Mouse (Mus musculus) left cerebral cortex, adult 2 months (tissue): ENCODE data around the gene Rassf1. TPM values are rescaled to one million over a fixed set of nuclear protein-coding genes. Genes with fewer than 3 reads are reported as not detected.
A peak's percentile ranks its signal among the peaks of the same experiment; 100 is the strongest.

Experiments used
- DNase-seq, 2 experiments: peaks; one replicate each; pipeline ENCODE4 v3.0.0; 2021 to 2022; ENCODE audit warnings: low spot score in 2 of 2, mixed read lengths in 1 of 2; ENCODE audit errors: extremely low spot score in 1 of 2
- H3K27ac ChIP-seq: fragments of 200-600 bp; 2 replicates; pipeline ENCODE4 v1.8.1; 2022
- H3K4me3 ChIP-seq: fragments of 200-600 bp; 2 replicates; pipeline ENCODE4 v1.8.1; 2022
- CTCF ChIP-seq: fragments of 200-600 bp; IDR thresholded peaks from 2 replicates; pipeline ENCODE4 v1.8.1; 2022; ENCODE audit warnings: antibody characterized with exemption, mild to moderate bottlenecking, moderate library complexity
- intact Hi-C: fragments of 180-260 bp; cut with DNase I; formaldehyde crosslinking; loops from one replicate; pipeline ENCODE4 v1.15.1; 2025
- total RNA-seq, 2 experiments: library from RNA; stranded (reverse); gene quantifications; 2 replicates each; pipeline ENCODE4 v1.2.3; 2021

The Rassf1 gene
- total RNA-seq, 2 experiments from 2014 or later = 19.7 to 20.5 TPM

DNA sequence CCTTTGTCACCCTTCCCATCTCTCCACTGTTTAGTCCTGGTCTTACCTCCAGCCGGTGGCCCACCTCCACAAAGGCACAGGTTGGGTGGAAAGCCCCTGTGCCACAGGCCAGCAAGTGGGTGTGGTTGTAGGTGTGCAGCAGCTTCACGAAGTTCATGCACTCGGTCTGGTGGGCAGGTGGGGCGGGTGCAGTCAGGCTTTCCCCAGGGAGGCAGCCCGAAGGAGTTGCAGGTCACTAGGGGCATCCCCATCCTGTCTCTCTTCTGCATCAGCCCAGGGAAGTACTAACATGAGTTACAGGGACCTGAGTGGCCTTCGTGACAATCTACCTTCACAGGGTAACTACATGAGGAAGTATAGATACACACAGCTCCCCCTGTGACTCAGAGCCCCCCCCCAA is 51.9 kb downstream of the Rassf1 start:
- TF ChIP-seq CTCF = no peak
- intact Hi-C loops = loop anchor here (2.0 kb wide), 1 partner anchor 132 kb away; no protein-coding TSS in a partner anchor
- no peak overlapping the region for H3K4me3 ChIP-seq
- no peak for DNase-seq
- no peak overlapping the region for H3K27ac ChIP-seq

DNA sequence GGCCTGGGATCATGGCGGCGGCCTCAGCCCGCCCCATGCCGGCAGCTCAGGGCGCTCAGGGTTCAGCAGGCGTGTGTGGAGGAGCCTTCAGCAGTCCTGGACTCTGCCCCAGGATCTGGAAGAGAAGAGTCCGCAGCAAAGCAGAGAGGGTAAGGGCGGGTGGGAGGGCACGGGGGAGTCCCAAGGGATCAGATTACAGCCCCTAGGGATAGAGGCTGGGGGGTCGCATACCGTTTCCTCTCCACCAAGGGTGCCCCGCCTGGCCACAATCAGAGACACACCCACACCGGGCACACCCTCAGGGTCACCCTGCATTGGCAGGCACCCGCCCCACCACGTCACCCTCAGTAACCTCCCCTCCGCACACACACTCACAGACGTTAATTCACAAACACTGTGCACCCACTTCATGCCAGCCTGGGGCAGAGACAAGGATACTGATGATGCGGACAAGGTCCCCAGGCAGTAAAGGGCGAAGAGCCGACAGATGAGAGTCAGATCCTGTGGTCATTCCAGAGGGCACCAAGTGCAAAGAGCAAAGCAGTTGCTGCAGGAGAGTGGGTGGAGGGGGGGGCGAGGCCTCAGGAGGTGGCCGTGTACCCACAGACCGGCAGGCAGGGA is 53.8 kb downstream of the Rassf1 start:
- DNase-seq = no peak
- intact Hi-C loops = no loop called here
- no peak overlapping the region for H3K4me3 ChIP-seq
- no peak overlapping the region for H3K27ac ChIP-seq
- no peak for TF ChIP-seq CTCF

DNA sequence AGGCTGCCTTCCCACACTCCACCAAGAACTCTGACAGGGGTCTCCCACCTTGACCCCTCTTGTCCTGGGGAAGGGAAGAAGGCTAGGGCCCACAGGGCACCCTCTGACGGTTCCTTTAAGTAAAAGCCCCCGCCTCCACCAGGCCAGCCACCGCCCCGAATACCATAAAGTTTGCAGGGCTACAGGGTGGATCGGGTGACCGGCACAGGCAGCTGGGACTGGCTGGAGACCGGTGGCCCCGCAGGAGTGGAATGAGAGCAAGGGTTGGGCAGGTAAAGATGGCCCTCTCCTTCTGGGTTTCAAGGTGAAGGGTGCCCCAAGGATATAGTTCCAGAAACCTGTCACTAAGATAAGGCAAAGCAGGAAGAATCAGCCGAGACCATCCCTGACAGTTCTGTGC is 55.2 kb downstream of the Rassf1 start:
- intact Hi-C loops = no loop called here
- no peak for TF ChIP-seq CTCF
- Histone ChIP-seq H3K27ac (no peak overlapping the region), H3K4me3 (no peak overlapping the region)
- DNase-seq = no peak

DNA sequence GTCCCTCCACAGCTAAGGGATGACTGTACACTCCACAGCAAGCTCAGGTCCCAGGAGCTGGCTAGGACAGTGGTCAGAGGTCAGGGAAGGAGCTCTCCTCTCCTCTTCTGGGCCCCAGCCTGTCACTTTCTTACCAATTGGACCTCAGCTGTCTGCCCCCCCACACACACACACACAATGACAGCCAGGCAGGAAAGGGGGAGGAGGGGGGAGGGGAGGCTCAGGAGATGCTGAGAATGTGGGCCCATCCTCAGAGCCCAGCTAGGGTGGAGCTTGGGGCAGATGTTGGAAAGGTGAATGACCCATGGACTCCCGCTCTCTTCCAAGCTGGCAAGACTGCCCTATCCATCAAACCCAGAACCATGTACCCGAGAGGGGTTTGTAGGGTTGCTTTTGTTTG is 55.7 kb downstream of the Rassf1 start:
- no peak for TF ChIP-seq CTCF
- Histone ChIP-seq H3K27ac (no peak overlapping the region), H3K4me3 (no peak overlapping the region)
- intact Hi-C loops = no loop called here
- no peak for DNase-seq

DNA sequence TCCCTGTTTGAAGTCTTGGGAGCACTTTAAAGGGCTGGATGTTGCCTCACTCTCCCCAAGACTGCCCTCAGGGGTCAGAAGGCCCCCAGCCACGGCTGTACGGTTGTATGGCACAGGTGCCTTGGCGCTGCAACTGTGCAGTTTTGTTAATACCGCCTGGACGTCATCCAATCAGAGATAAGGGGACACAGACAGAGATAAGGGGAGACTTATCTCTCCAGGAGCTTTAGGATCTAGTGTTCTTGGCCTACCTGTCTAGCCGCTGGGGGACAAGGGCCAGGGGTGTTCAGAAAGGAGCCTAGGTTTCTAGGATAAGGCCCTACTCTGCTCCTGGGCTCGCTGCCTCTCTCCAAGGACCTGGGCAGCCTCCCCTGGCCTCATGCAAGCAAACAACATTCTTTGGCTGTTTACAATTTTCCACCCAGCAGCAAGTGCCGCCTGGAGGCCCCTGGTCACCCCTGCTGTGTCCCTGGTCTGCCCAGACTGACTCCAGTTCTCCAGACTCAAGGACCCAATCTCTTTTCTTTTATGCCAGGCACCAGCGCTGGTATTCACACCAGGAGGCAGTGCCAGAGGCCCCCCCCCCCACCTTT is 56.4 kb downstream of the Rassf1 start:
- no peak for DNase-seq
- Histone ChIP-seq H3K27ac (no peak overlapping the region), H3K4me3 (no peak overlapping the region)
- intact Hi-C loops = no loop called here
- TF ChIP-seq CTCF = no peak

DNA sequence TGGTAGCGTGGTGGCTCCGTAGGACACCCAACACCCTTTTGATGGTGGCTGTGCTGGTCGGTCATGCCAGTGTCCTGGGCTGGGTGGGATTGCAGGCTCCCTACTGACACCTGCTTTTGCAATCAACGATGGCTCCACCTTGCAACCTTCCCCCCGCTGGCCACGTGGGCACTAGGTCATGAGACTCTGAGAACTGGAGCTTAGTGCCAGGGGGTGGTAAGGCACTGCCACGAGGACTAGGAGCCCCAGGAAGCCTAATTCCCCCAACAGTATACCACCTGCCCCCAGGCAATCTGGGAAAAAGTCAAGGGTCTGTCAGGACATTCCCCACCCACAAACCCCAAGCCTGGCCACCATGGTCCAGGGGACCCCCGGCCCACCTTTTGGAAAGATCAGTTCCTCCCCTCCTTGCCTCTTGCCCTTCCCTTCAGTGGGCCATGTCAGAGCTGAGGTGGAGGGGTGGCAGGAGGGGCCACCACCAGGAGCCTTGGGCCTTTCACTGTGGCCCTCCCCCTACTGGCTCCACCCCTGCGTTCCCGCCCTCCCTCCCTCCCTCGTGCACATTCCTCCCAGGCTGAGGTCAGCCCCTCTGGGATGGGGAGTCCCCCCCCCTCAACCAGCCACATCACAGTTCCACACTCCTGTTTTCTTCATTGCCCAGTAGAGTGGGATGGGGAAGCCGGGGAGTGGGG is 57.5 kb downstream of the Rassf1 start, which contains the start of gene Sema3b:
Gene Sema3b (minus strand): TSS at position 489 of the 692 bp plus-strand sequence.
- Histone ChIP-seq H3K4me3 (no peak within 1 kb of the TSS), H3K27ac (no peak within 1 kb of the TSS)
- DNase-seq = no peak
- intact Hi-C loops = no loop called here
- no peak for TF ChIP-seq CTCF

DNA sequence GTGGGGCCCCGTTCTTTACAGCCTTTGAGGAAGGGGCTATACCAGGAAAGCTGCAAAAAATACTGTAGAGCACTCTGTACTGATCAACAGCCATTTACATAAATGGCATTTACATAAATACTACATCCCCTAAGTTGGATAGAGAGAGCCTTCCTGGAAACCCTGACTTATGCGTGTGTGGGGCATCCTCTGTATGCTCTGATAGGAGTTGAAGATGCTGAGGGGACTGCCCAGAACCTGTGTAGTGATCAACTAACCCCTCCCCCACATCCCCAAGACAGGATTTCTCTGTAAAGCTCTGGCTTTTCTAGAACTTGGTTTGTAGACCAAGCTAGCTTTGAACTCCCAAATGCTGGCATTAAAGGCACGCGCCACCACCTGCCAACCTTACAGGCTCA is 58.1 kb downstream of the Rassf1 start:
- no peak for TF ChIP-seq CTCF
- intact Hi-C loops = no loop called here
- no peak overlapping the region for H3K27ac ChIP-seq
- no peak overlapping the region for H3K4me3 ChIP-seq
- DNase-seq = no peak

DNA sequence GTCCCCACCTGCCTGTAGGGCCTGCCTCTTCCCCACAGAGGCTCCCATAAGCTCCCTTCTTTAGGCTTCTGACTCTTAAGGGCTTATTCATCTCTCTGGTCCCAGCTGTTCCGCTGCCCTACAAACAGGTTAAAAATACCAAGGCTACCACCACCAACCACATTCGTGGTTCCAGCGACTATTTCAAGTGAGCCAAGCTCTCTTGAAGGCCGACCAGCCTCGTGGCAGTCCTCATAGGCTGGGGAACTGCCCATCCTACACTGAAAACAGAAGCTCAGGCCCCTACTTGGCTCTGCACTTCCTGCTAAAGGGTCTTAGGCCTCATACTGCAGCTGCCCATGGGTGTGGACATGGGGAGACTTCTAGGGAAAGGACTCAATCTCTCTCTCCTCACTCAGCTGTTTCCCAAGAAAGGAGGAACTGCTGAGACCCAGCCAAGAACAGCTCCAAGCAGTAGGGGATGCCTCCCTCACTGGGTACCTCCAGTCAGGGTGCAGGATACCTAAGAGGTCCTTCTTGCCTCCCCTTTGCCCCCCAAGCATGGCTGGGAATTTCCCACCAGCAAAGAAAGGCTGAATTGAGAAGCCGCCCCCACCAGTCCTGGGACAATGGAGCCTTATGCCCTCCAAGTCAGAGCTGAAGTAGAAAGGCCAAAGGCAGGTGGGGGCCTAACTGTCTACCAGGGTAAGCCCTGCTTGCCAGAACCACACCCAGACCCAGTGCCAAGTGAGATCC is 60.3 kb downstream of the Rassf1 start:
- H3K27ac ChIP-seq = peak overlapping the region; percentile 100
- TF ChIP-seq CTCF = no peak
- DNase-seq = no peak
- H3K4me3 ChIP-seq = peak overlapping the region; percentile 51; the same call in 1 of the 2 replicates
- intact Hi-C loops = loop anchor here (1.0 kb wide), 2 partner anchors 23 to 24 kb away; partner anchors contain the start of gene Ifrd2

Other genes with a start within 250 kb of the Rassf1 start
- gene Hemk1, start 213.2 kb upstream of the Rassf1 start, total RNA-seq = 10 to 100 TPM; 18.6 to 21.5 TPM
- 1 to 10 TPM; 4.3 to 4.4 TPM for gene 6430571L13Rik, start 211.0 kb upstream of the Rassf1 start, total RNA-seq
- gene Cacna2d2, start 151.9 kb upstream of the Rassf1 start, total RNA-seq = 10 to 100 TPM; 24.1 to 34.7 TPM
- gene Tmem115, start 17.6 kb upstream of the Rassf1 start, total RNA-seq = 10 to 100 TPM; 35.3 to 35.6 TPM
- 10 to 100 TPM; 14.7 to 16.7 TPM for gene Cyb561d2, start 9.4 kb upstream of the Rassf1 start, total RNA-seq
- 10 to 100 TPM; 39.7 to 48.3 TPM for gene Nprl2, start 9.3 kb upstream of the Rassf1 start, total RNA-seq
- gene Zmynd10, start 4.3 kb upstream of the Rassf1 start, total RNA-seq = 1 to 10 TPM; 3.8 to 4.7 TPM
- 10 to 100 TPM; 91.0 to 99.1 TPM for gene Tusc2, start 11.7 kb downstream of the Rassf1 start, total RNA-seq
- 10 to 100 TPM; 14.9 TPM for gene Hyal2, start 16.4 kb downstream of the Rassf1 start, total RNA-seq
- gene Hyal1, start 25.4 kb downstream of the Rassf1 start, total RNA-seq = 1 to 10 TPM; 6.0 to 8.5 TPM
- gene Naa80, start 27.3 kb downstream of the Rassf1 start, total RNA-seq = 10 to 100 TPM; 11.3 to 12.6 TPM
- gene Hyal3, start 29.3 kb downstream of the Rassf1 start, total RNA-seq = 1 to 10 TPM in 1 of 2 experiments, under 1 TPM in 1; 0.97 to 1.2 TPM
- gene Ifrd2, start 36.1 kb downstream of the Rassf1 start, total RNA-seq = 10 to 100 TPM; 10.5 to 10.9 TPM
- 1 to 10 TPM; 3.3 to 4.1 TPM for gene Sema3b, start 57.7 kb downstream of the Rassf1 start, total RNA-seq
- gene Gnai2, start 83.8 kb downstream of the Rassf1 start, total RNA-seq = 100 to 1,000 TPM; 201 to 213 TPM
- gene Slc38a3, start 118.0 kb downstream of the Rassf1 start, total RNA-seq = 10 to 100 TPM; 74.7 to 76.2 TPM
- under 1 TPM in 1 of 2 experiments, not detected in 1; 0.18 TPM for gene Gnat1, start 128.2 kb downstream of the Rassf1 start, total RNA-seq
- gene Sema3f, start 158.9 kb downstream of the Rassf1 start, total RNA-seq = 10 to 100 TPM; 17.3 to 17.7 TPM
- gene Rbm5, start 219.4 kb downstream of the Rassf1 start, total RNA-seq = 100 to 1,000 TPM; 146 to 147 TPM